Mouse (Mus musculus) megakaryocyte, embryonic 14.5 days (primary cell): ENCODE data around the gene Myl10.

Source experiments
- FLI1 ChIP-seq: IDR thresholded peaks from 2 replicates; pipeline ENCODE4 v1.6.1; 2012; ENCODE audit warnings: low read length, inconsistent platforms, mixed read lengths
- GATA1 ChIP-seq: IDR thresholded peaks from 3 replicates; pipeline ENCODE4 v1.6.1; 2012; ENCODE audit warnings: mixed read lengths, low read length, inconsistent platforms, borderline replicate concordance

GRCm38 (mm10) chr5:136738918-136739317 is 46.0 kb downstream of the Myl10 start:
- TF ChIP-seq FLI1 (no peak), GATA1 (no peak)
